Mouse (Mus musculus) liver, postnatal 0 days (tissue): ENCODE results near the gene Bbip1. TPM values are rescaled to one million over a fixed set of nuclear protein-coding genes. Genes with fewer than 3 reads are reported as not detected.
A peak's percentile ranks its signal among the peaks of the same experiment; 100 is the strongest.
"Not testable (repeated sequence)": the region's sequence is repeated elsewhere in the genome, so short reads cannot be mapped to it uniquely, and the experiment has no call there.

ENCODE experiments used
- ATAC-seq: fragments of 200-750 bp; cut with Nextera tagmentation; 2 replicates; pipeline ENCODE4 v1.8.0; 2017; ENCODE audit warnings: mild to moderate bottlenecking, moderate library complexity
- DNase-seq: peaks from one replicate; pipeline ENCODE4 v3.0.0-alpha.2; 2016
- H3K27ac ChIP-seq: fragments of 300-500 bp; sonication (generic); 2 replicates; pipeline ENCODE4 v1.5.1; 2014; ENCODE audit warnings: antibody characterized with exemption, moderate library complexity, mild to moderate bottlenecking, low read depth
- H3K27me3 ChIP-seq: fragments of 300-500 bp; sonication (generic); 2 replicates; pipeline ENCODE4 v1.6.1; 2014; ENCODE audit warnings: low read length, control low read depth, mixed read lengths; ENCODE audit not compliant: insufficient read depth
- H3K36me3 ChIP-seq: fragments of 300-500 bp; sonication (generic); replicated peaks from 2 replicates; pipeline ENCODE4 v1.6.1; 2014; ENCODE audit warnings: mild to moderate bottlenecking, control low read depth, low read length, moderate library complexity, mixed read lengths; ENCODE audit not compliant: insufficient read depth
- H3K4me1 ChIP-seq: fragments of 300-500 bp; sonication (generic); 2 replicates; pipeline ENCODE4 v1.6.1; 2014; ENCODE audit warnings: antibody characterized with exemption, mild to moderate bottlenecking, control low read depth; ENCODE audit not compliant: insufficient read depth
- H3K4me2 ChIP-seq: fragments of 300-500 bp; sonication (generic); 2 replicates; pipeline ENCODE4 v1.6.1; 2014; ENCODE audit warnings: low read depth, mild to moderate bottlenecking, low read length, moderate library complexity, mixed read lengths
- H3K4me3 ChIP-seq: fragments of 300-500 bp; sonication (generic); 2 replicates; pipeline ENCODE4 v1.5.1; 2014; ENCODE audit warnings: low read depth, low read length
- H3K9ac ChIP-seq: fragments of 300-500 bp; sonication (generic); replicated peaks from 2 replicates; pipeline ENCODE4 v1.6.1; 2014; ENCODE audit warnings: mild to moderate bottlenecking, moderate library complexity
- H3K9me3 ChIP-seq: fragments of 300-500 bp; sonication (generic); 2 replicates; pipeline ENCODE4 v1.6.1; 2016; ENCODE audit warnings: mild to moderate bottlenecking, control low read depth, low read length, mixed read lengths
- CTCF ChIP-seq: sonication (generic); IDR thresholded peaks from 2 replicates; pipeline ENCODE4 v1.5.1; 2016; ENCODE audit warnings: antibody characterized with exemption, low read depth
- EP300 ChIP-seq: IDR thresholded peaks from 2 replicates; pipeline ENCODE4 v1.6.1; 2016; ENCODE audit warnings: antibody characterized with exemption, low read depth, mild to moderate bottlenecking
- WGBS: fragments of 180-500 bp; shearing (Covaris S2); extraction: QIAGEN DNeasy Blood & Tissue Kit; methylation state at CpG from one replicate; pipeline ENCODE4 v1.1.7; 2014; ENCODE audit not compliant: insufficient replicate concordance; 5-methylcytosine and 5-hydroxymethylcytosine counted together
- polyA plus RNA-seq: library from polyadenylated mRNA; unstranded; fragments of >200 nt; fragmentation: Nextera tagmentation; extraction: Ambion mirVana; gene quantifications from 2 replicates; pipeline ENCODE4 v1.2.1, GENCODE M21; 2015

Gene Bbip1
- polyA plus RNA-seq, 1 experiment from 2014 or later = 32.6 TPM

DNA sequence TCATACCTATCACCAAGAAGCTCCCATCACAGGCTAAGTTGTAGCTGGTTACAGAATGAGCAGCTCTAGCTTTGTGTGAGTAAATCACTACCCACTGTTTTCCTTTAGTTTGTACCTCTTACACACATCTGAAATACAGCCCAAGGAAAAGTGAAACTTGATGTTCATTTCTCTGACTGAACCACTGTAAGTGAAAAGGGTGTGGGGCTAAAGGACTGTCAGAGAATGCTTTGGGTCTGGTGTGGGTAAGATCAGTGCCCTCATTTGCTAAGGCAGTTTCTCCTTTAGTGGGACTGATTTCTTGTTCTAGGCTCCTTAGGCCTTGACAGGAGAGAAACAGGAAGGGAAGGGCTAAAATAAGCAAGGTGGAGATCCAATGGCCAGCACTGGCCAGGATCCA, 10.4 kb downstream of the Bbip1 start:
- H3K4me2 ChIP-seq = no peak overlapping the region
- TF ChIP-seq EP300 (no peak), CTCF (no peak)
- no peaks in the 10 kb centered on the region for H3K4me1 ChIP-seq
- no peak overlapping the region for H3K27ac ChIP-seq
- H3K9ac ChIP-seq = no peak overlapping the region
- H3K27me3 ChIP-seq = no peaks in the 10 kb centered on the region
- DNase-seq (no peak), ATAC-seq (no peak)
- no peak overlapping the region for H3K4me3 ChIP-seq
- no peaks in the 10 kb centered on the region for H3K9me3 ChIP-seq
- peaks cover 37% of the 10 kb centered on the region for H3K36me3 ChIP-seq

DNA sequence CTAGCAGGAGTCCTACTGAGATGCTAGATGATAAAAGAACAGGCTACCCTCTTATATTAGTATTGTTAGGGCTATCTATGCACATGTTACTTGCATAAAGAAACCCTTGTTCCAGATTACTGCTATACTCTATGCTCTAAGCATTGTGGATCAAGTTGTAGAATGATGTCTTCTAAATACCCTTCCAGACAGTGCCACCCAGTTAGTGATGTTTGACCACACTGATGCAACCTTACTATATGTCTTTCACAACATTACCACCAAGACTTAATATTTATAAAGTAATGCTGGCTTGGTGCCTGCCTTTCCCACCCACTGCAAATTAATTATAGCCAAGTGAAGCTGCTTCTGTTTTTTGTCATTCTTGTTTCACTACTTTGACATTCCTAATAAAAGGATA, 11.4 kb downstream of the Bbip1 start:
- no peak overlapping the region for H3K4me3 ChIP-seq
- ATAC-seq (no peak), DNase-seq (no peak)
- H3K9me3 ChIP-seq = no peaks in the 10 kb centered on the region
- no peak overlapping the region for H3K27ac ChIP-seq
- no peak overlapping the region for H3K4me2 ChIP-seq
- no peak overlapping the region for H3K9ac ChIP-seq
- TF ChIP-seq EP300 = no peak
- TF ChIP-seq CTCF = no peak
- peaks cover 38% of the 10 kb centered on the region for H3K36me3 ChIP-seq
- H3K27me3 ChIP-seq = no peaks in the 10 kb centered on the region
- no peaks in the 10 kb centered on the region for H3K4me1 ChIP-seq

DNA sequence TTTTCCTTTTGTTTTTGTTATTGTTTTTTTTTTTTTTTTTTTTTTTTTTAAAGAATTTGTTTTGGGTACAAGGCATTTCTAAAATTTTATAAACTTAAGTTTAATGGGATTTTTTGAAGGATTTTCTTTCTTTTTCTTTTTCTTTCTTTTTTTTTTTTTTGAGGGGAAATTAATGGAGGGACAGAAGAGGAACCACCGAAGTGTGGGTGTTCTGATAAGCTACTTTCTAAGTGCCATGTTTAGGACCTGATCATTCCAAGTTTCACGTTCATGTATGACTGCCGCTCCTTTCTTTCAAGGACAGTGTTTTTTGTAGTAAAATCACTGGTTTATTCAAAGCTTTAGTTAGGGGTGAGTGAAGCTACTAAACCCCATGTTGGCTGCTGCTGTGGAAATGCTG, 15.2 kb downstream of the Bbip1 start:
- DNase-seq (no peak), ATAC-seq (no peak)
- no peaks in the 10 kb centered on the region for H3K27me3 ChIP-seq
- whole genome bisulfite sequencing = 43% methylated on average over 3 of the region's 3 CpGs
- no peaks in the 10 kb centered on the region for H3K4me1 ChIP-seq
- no peaks in the 10 kb centered on the region for H3K9me3 ChIP-seq
- no peak overlapping the region for H3K4me3 ChIP-seq
- no peak for TF ChIP-seq EP300
- TF ChIP-seq CTCF = no peak
- no peak overlapping the region for H3K27ac ChIP-seq
- peaks cover 46% of the 10 kb centered on the region for H3K36me3 ChIP-seq
- H3K4me2 ChIP-seq = no peak overlapping the region
- H3K9ac ChIP-seq = no peak overlapping the region

DNA sequence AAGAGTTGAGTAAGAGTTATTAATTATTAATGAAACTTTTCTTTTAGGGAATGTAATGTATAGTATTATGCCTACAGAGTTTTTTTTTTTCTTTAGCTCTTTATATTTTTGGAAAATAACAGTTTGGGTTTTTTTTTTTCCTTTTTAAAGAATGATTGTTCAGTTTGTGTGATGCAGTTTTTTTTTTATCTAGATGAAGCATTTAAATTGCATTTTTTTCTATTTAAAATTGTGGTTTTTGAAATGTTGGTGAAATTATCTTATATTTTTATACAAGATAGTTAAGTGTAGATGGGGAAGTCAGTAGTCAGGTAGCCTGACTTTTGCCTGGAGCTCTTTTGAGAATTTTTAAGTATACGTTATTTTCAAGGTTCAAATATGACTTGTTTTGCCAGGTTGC, 17.7 kb downstream of the Bbip1 start:
- Histone ChIP-seq H3K9me3 (no peaks in the 10 kb centered on the region), H3K27ac (no peak overlapping the region), H3K27me3 (no peaks in the 10 kb centered on the region), H3K4me1 (no peaks in the 10 kb centered on the region), H3K4me2 (no peak overlapping the region), H3K4me3 (no peak overlapping the region), H3K9ac (no peak overlapping the region), H3K36me3 (peaks cover 45% of the 10 kb centered on the region)
- WGBS = 93% methylated on average over 1 of the region's 1 CpGs
- no peak for ATAC-seq
- TF ChIP-seq EP300 (no peak), CTCF (no peak)
- DNase-seq = no peak

DNA sequence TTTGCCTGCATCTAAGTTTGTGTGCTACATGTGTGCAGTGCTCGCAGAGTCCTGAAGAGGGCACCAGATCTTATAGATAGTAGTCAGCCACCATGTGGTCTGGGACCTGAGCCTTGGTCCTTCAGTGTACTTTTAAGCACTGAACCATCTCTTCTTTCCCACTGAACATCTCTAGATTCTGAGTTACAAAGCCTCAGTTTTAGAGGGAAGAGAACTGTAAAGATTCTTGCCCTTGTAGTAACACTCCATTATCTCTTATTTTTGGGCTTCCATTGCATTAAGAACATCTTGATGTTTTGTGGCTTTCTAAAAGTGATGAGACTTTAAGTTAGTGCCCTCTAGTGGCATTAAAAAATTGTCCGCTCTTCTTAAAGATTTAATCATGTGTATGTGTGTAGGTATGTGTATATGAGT, 19.1 kb downstream of the Bbip1 start:
- Histone ChIP-seq H3K9me3 (no peaks in the 10 kb centered on the region), H3K4me2 (no peak overlapping the region), H3K9ac (no peak overlapping the region), H3K27me3 (no peaks in the 10 kb centered on the region), H3K4me1 (no peaks in the 10 kb centered on the region), H3K36me3 (peaks cover 46% of the 10 kb centered on the region), H3K4me3 (no peak overlapping the region), H3K27ac (no peak overlapping the region)
- ATAC-seq (peak; percentile 51; the same call in 1 of the 2 replicates), DNase-seq (peak; percentile 48)
- no peak for TF ChIP-seq EP300
- TF ChIP-seq CTCF = peak; percentile 49
- WGBS = 77% methylated on average over 2 of the region's 2 CpGs

DNA sequence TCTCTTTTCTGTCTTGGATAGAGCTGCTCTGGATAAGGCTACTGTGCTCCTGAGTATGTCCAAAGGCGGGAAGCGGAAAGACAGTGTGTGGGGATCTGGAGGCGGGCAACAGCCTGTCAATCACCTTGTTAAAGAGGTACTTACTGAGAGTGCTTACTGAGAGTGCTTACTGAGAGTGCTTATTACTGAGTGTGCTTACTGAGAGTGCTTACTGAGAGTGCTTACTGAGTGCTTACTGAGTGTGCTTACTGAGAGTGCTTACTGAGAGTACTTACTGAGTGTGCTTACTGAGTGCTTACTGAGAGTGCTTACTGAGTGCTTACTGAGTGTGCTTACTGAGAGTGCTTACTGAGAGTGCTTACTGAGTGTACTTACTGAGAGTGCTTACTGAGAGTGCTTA, 22.4 kb downstream of the Bbip1 start:
- H3K9me3 ChIP-seq, H3K27ac ChIP-seq, H3K4me2 ChIP-seq, H3K4me3 ChIP-seq, H3K4me1 ChIP-seq, H3K9ac ChIP-seq, DNase-seq, ATAC-seq, H3K27me3 ChIP-seq: not testable (repeated sequence)
- peaks cover 55% of the 10 kb centered on the region for H3K36me3 ChIP-seq
- WGBS = 88% methylated on average over 3 of the region's 3 CpGs

DNA sequence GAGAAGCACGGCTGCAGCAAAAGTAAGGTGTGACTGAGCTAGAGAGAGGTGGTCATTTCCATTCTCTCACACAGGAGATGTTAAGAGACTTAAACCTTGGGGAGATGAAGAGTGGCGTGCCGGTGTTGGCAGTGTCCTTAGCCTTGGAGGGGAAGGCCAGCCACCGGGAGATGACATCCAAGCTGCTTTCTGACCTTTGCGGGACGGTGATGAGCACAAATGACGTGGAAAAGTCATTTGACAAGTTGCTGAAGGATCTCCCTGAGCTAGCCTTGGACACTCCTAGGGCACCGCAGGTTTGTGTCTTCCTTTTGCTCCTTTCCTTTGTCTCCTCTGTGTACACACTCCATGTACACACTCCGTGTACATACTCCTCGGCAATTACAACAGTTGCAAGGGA, 24.9 kb downstream of the Bbip1 start:
- DNase-seq (no peak), ATAC-seq (no peak)
- 84% methylated on average over 10 of the region's 10 CpGs for WGBS
- Histone ChIP-seq H3K4me3 (no peak overlapping the region), H3K27me3 (no peaks in the 10 kb centered on the region), H3K4me2 (no peak overlapping the region), H3K9me3 (no peaks in the 10 kb centered on the region), H3K9ac (no peak overlapping the region), H3K4me1 (peaks cover 1% of the 10 kb centered on the region), H3K36me3 (peaks cover 49% of the 10 kb centered on the region), H3K27ac (no peak overlapping the region)
- no peak for TF ChIP-seq CTCF
- TF ChIP-seq EP300 = no peak
